ENCODE assay signal across 23 mouse cellular contexts in genomic region chr11:98664091-98664490, GRCm38 (mm10). TPM values are rescaled to one million over a fixed set of nuclear protein-coding genes. Genes with fewer than 3 reads are reported as not detected.
"Had no signal": no experiment of that assay in that cellular context is flagged by ENCODE, and none has a peak within 500 bp of the region (broad histone marks: within the 10 kb centered on the region; RNA-seq: fewer than 3 reads in every experiment).

Gene Gsdma, plus strand, starts transcription at chr11:98664351.

- H3K9me3 ChIP-seq: limb, embryonic 13.5 days; liver, embryonic 15.5 days; midbrain, embryonic 10.5 days; neural tube, embryonic 12.5 days had no signal

- H3K36me3 ChIP-seq: limb, embryonic 13.5 days; liver, embryonic 15.5 days; midbrain, embryonic 10.5 days; neural tube, embryonic 12.5 days had no signal

- ATAC-seq: inflammation-experienced regulatory T-cells, adult 6 months; intestine, postnatal 0 days had no signal

- H3K4me2 ChIP-seq: limb, embryonic 13.5 days; liver, embryonic 11.5 days; liver, embryonic 15.5 days; lung, embryonic 14.5 days; neural tube, embryonic 12.5 days had no signal

- DNase-seq: kidney, adult 9 months; kidney, postnatal 36 days; layer of hippocampus, adult 9-11 months; layer of hippocampus, postnatal 36 days; lung, embryonic 14.5 days; lung, postnatal 14 days; midbrain, embryonic 14.5 days; right cerebral cortex, postnatal 25 days; thymus, adult 2 months; thymus, postnatal 36 days had no signal

- H3K4me1 ChIP-seq: limb, embryonic 13.5 days; liver, embryonic 15.5 days; neural tube, embryonic 12.5 days had no signal

- H3K9ac ChIP-seq: limb, embryonic 13.5 days; liver, embryonic 15.5 days; lung, embryonic 14.5 days; neural tube, embryonic 12.5 days had no signal

- H3K4me3 ChIP-seq: limb, embryonic 13.5 days; liver, embryonic 15.5 days; midbrain, embryonic 10.5 days; myocyte; neural tube, embryonic 12.5 days had no signal

- H3K27ac ChIP-seq: kidney, postnatal 0 days; limb, embryonic 13.5 days; liver, embryonic 15.5 days; macrophage; midbrain, embryonic 10.5 days; neural tube, embryonic 12.5 days had no signal

RNA-seq across cellular contexts. Expression of gene Gsdma, which starts in this region (rescaled TPM):
- total RNA-seq: layer of hippocampus, adult 18-20 months; layer of hippocampus, postnatal 36 days; left cerebral cortex, postnatal 36 days; neutrophil, adult 5-6 weeks had no signal
- polyA plus RNA-seq: inflammation-experienced regulatory T-cells, adult 6 months; liver, embryonic 11.5 days; liver, embryonic 15.5 days; lung, embryonic 14.5 days; macrophage; midbrain, embryonic 10.5 days; midbrain, embryonic 14.5 days; neural tube, embryonic 12.5 days had no signal
